Mouse (Mus musculus) lung, postnatal 10 days (tissue): ENCODE data around the gene Hspb2.

Source experiments
- DNase-seq: peaks from one replicate; pipeline ENCODE4 v3.0.0; 2021

The Hspb2 gene

DNA sequence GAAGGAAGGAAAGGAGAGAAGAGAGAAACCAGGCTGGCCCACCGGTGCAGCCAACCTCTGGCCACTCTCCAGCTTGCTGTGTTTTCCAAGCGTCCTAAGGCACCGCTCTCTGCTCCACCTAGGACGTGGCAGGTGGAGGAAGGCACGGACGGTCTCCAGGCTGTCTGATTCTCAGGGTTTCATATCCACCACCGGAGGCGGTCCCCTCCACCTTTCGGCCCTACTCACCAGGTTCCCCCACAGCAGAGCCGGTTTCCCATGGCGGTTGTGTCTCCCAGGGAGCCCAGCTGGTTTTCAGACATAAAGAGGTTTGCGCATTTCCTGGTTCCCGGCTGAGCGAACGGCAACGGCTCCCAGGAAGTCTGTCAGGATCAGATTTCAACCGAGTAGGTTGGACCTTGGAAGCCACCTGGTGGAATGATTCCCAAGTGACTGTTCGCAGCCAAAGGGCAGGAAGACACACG is 5.9 kb downstream of the Hspb2 start, which contains the start of gene 2310030G06Rik:
Gene 2310030G06Rik, minus strand, starts transcription at position 323 of the 464 bp plus-strand sequence.
- DNase-seq: peak; percentile 66

DNA sequence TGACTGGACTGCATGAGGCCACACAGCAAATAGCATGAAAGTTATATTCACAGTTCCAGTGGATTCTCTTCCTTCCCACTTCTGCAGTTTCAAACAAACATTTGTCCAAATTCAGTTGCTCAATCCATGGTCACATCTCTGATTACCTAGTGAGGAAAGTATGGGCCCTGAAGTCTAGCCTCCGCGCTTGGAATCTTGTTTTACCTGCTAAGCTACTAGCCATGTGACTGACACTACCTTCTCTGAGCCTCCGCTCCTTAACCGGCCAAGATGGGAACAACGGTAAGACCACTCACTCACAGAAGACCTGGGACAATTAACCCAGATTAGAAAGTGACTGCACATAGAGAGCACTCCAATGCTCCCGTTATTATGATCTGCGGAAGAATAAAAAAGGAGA is 6.3 kb downstream of the Hspb2 start:
- peak; percentile 48 for DNase-seq

DNA sequence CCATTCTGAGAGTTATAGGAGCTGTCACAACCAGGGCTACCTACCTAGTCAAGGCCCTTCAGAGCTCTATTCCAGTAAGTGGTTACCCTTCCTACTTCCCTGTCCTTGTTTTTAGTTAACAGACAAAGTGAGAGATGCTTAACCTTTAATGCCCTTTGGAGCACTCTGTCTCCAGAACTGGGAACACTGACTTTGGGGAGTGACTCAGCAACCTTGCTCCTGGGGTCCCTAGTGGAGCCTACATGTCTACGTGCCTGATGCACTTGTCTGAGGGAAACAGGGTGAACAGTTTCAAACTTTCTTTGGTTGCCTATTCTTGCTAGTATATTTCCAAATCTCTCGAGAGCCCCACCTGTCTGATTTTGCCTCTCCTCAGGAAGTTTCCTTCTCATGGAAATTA is 9.4 kb downstream of the Hspb2 start:
- DNase-seq: no peak

DNA sequence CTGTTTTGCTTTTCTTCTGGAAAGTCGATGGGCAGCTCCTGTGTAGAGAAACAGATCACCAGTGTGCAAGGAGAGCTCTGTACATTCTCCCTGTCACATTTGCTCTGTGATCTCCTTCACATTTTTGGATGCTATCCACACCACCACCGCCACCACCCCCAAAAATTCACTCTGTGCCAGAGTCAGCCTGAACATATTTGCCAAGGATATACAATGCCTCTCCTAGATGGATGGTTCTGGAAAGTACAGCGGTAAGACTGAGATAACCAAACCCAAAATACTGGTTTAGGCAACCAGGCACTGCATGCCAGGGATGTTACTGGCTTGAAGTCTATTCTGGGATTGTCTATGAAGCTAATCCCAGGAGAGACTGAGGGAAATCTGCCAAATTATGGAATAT is 9.9 kb downstream of the Hspb2 start:
- DNase-seq: no peak

DNA sequence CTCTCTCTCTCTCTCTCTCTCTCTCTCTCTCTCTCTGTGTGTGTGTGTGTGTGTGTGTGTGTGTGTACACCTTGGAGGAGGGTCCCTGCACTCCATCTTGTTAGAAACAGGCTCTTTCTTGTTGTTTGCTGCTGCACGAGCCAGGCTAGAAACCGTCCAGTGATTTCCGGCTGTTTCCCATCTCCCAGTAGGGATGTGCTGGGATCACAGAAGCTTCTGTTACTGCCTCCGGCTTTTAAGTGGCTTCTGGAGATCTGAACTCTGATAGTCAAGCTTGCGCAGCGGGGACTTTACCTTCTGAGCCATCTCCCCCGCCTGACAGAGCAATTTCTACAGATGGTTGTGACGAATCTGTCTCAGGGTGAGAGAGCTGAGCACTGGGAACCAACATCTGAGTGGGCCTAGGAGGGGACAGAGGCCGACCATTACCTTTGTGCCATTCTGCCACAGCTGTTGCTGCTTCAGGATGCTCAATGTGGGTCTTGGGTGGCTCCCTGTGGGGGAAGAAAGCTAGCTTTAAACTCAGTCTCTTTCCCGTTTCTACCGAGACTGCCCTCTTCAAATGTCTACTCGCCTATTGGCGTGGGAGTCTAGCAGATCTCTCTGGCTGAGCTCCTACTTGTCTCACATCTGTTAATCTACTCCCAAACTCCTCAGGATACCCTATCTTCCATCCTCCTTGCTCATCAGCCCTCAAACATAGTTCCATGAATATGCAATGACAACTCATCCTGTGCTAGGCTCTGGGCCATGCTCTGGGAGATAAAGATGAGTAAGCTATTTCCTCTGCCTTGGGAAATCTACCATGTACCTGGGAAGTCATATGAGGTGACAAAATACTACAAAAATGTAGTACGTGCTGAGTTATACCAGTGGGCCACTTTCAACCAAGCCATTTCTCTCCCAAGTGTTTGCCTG is 11.0 kb downstream of the Hspb2 start:
- DNase-seq: no peak

DNA sequence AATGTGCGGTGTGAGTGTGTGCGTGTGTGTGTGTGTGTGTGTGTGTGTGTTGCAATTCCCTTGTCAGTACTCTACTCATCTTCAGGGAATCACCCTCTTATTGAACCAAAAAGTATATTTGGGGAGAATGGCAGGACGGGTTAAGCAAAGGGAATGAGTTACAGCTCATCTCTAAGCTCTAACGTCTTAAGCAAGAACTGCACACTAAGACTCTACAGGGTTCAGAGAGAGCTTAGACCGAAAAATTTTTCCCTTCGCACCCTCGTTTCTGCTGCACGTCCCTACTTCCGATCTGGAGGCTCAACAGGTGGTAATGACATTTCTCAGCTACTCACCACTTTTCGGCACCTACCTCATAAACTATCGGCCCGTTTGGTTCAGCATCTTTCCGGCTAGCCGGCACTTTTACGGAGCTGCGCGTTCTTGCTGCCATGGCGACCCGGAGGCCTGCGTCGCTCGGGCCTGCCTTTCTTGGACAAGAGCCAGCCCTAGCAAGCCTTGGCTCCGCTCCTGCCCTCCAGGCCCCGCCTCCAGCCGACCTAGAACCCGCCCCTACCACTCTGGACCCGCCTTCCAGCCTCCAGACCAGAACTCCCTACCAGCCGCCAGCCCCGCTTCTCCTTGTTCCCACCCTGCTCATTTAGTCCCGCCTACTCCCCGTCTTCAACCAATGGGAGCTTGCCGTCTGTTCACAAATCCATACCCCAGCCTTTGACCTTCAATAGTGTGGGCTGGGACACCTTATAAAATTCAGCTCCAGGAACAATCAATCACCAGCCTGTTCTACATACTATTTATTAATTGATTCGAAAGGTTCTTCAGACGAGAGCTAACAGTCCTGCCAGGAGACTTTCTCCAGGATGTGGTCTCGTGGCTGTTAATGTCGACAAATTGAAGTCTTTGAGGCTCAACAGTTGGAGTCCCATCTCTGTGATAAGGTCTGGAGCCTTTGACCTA is 13.0 kb downstream of the Hspb2 start, which contains the start of gene Dixdc1:
Gene Dixdc1, minus strand, starts transcription at position 604 of the 957 bp plus-strand sequence.
- peak; percentile 96 for DNase-seq

DNA sequence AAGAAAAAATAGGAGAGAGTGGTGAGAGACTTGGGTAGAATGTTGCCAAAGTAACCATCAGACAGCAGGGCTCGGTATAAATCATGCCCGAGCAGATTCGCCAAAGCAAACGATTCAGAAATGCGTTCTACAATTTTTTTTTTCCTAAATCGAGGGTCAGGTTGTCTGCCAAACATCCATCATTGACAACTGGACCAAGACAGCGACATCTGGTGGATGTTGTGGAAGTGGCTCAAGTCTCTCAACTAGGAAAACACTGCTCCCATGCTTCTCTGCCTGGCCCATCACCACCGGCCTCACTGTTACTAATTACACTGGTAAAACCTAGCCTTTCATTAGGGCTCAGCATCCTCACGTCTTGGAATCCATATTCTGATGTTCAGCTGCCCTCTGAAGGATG is 17.2 kb downstream of the Hspb2 start:
- peak; percentile 72 for DNase-seq

DNA sequence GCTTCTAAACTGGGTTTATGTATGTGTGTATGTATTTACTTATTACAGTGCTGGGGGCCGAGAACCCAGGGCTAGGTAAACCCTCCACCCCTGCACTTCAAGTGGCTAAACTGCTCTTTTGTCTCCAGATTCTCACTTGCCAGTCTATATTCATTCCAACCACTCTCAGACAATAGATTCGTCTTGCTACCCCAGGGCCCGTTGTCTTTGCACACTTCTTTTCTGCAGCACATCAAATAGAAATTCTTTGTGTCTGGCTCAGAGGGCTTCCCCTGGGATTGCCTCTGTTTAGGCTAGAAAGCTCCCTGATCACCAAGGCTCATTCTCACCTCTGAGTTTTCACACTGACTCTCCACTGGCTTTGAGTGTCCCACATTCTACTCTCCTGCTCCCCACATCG is 19.6 kb downstream of the Hspb2 start:
- no peak for DNase-seq

DNA sequence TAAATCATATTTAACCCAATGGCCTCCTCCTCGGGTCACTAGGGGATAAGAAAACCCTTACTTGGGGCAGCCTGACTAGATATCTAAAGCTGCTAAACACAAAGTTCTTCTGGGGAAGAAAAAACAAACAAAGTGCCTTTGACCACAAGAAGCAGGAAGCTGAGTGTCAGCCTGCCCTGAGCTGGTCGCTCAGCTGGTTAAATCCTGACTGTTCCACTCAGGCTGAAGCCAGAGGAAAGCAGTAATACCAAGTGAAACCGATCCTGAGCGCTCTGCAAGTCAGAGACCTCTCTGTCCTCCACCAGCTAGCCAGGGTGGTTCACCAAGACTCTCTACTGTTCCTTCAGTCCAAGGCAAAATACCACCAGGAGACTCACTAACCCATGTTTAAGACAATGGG is 22.6 kb downstream of the Hspb2 start:
- no peak for DNase-seq

DNA sequence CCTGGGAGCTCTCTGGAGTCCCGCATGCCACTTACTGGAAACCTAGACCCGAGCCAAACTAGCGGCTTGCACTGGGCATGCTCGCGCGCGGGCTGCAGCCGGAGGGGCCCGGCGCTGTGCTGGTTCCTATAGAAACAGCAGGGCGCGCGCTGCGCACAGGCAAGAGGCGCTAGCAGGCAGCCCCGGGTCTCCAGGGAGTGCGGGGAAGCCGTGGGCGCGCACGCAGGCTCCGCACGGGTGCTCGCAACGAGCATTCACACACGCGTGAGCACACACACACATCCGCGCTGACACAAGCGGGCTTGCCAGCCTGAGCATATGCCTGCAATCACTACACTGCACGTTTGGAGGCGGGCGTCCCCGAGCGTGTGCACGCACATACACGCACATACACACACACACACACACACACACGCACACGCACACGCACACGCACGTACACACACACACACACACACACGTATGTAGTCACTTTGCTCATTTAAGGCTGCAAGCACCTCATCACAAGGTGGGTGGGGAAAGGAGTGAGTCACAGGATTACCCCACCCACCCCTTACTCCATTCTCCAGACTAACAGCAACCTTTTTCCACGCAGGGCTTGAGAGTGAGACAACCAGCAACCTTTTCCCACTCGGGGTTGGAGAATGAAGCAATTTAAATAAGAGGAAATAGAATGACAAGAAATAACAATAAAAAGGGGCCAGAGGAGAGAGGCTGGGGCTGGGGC is 24.1 kb downstream of the Hspb2 start:
- DNase-seq: peak; percentile 79

DNA sequence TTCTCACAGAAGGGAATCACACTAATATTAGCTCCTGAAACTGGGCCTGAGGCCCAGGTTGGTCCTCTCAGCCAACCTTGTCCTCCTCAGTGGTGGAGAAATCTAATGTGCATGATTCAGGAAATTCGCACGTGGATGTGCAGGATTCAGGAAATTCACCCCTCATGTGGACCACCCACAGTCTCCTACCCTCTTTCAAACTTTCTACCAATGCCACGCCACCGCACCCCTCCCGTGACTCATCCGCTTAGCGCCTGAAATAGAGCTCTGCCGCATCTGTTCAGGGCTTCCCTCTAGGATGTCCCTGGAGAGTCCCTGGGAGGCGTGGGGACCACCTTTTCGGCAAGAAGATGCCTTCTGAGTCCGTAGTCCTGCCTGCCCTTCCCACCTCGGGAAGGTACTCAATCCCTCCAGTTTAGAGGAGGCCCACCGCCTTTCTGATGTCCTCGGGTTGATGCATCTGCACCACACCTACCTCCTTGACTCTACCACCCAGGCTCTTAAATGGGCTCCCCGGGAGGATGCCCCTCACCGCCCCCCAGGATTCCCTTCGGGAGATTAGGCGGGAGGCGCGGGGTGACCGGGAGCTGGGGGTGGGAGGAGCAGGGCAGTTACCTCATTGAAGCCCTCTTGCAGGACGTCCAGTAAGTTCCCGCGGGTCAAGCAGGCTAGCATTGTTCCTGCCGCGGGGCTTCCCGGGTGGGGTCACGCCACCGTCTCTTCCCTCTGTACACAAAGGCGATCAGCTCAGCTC is 24.8 kb downstream of the Hspb2 start:
- DNase-seq: no peak

DNA sequence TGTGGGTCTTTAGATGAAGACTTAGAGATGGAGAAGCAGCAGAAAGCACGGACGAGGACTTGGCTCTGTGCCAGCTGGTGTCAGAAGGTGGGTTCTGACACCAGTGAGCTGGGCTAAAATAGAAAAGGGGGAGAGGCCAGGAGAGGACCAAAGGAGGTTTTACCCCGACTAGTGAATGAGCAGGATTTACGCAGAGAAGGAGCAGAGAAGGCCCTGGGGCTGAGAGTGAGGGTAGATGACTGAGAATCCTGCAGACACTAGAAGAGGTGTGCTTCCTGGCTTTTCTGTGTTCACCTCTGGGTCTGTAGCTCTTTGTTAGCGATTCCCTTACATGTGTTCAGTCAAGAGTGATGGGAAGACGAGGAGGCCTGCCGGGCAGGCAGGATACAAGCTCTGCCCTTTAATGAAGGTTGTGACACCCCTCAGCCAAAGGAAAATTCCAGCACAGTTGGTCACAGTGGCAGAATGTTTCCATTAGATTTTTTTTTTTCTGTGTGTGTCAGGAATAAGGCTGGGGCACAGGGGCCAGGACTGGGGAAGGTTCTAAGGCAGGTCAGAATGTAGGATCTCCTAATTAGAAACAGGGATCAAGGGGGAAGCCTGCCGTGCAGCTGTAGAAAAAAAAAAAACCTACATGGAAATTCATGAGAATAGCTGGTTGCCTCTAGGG is 26.1 kb downstream of the Hspb2 start:
- no peak for DNase-seq

DNA sequence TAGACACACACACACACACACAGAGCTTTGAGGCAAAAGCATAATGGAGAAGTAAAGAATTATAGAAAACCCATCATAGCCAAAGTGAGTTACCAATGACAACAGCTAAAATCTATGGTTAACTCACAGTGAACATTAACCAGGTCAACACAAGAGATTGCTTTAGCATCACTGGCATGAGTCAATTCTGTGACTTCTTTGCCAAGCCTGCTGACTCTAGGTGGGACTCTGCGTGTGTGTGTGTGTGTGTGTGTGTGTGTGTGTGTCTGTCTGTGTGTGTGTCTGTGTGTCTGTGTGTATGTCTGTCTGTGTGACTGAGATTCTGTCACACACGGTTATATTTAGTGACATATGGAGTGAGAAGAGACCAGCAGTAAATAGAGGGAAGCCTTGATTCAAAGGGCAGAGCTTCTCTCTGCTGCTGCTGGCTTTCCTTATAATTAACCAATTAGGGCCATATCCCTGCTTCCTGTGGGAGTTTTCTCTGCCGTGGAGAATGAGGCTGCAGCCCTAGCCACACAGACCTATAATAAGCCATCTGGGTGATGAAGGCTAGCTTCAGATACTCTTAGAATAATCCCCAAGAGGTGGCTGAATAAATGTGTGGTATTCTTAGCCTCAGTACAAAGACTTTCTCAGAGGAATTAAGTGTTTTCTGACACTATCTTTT is 27.4 kb downstream of the Hspb2 start:
- DNase-seq: no peak

DNA sequence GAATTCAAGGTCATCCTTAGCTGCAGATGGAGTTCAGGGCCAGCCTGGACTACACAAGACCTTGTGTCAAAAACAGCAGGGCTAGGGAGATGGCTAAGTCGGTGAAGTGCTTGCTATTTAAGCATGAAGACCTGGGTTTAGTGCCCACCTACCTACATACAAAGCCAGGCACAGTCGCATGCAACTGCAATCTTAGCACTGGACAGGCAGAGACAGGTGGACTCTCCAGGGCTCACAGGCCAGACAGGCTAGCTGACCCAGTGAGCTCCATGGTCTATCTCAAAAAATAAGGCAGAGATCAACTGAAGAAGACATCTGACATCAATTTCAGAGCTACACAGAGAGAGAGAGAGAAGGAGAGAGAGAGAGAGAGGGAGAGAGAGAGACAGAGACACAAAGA is 28.0 kb downstream of the Hspb2 start:
- DNase-seq: no peak

DNA sequence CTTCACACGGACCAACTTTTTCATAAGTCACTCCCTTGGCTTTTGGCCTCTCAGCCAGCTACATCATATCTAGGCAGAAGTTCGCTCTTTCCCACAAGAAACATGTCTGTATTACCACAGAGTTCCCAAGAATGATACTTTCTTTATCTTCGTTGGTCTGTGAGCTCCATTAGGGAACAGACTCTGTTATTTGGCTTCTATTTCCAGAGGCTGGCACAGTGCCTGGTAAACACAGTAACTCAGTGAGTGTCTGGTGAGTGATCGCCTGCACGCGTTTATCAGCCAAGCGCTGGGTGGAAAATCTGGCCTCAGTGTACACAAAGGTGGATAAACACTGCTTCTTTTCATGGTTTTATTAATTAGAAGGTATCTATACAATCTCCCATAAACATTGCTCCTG is 28.7 kb downstream of the Hspb2 start:
- peak; percentile 94 for DNase-seq

DNA sequence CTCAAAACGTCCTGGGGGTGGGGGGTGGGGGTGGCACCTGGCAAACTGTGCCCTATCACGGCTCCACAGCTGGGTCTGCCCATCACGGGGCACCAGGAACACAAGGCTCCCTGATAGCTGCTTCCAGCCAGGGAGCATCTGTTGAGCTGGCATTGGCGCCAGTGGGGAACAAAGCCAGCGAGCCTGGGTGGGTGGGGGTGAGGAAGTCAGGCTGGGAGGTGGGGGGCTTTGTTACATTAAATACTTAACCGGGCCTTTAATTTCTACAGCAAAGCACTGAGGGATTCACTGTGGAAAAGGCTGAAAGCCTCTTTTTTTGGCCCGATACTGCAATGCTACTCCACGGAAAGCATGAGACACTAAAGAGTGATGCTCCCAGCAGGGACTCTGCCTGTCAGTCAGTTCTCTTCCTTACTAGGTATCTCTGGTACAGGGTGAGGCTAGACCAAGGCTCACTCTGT is 29.7 kb downstream of the Hspb2 start:
- no peak for DNase-seq

DNA sequence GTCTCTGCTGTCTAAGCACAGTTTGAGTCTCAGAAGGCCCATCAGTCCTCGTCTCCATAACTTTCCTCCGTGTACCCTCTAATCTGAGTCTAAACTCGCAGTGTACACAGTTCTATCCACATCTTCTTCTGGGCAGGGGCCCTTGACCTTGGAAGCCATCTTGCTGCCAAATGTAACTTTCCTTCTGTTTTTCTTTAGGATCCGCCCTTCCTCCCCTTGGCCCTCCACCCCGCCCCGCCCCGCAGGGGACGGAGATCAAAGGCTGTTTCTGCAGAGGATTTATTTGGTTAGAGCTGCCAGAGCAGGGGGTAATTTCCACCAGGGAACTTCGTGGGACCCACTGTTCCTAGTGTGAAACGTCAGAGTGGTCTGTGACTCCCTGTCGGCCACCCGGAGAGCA is 31.1 kb downstream of the Hspb2 start:
- peak; percentile 46 for DNase-seq

DNA sequence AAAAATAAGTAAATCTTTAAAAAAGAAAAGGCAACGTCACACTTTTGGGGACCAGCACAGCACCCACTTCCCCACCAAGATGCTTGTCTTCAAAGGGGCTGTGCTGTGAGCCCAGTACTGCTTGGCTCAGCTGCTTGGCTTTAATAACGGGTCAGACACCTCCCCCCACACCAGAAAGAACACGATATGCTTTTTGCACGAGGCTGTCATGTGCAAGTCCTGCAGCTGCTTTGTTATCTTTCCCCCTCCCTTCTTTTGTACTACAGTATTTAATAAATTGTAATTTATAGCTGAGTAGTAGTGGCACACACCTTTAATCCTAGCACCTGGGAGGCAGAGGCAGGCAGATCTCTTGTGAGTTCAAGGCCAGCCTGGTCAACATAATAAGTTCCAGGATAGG is 33.3 kb downstream of the Hspb2 start:
- no peak for DNase-seq

DNA sequence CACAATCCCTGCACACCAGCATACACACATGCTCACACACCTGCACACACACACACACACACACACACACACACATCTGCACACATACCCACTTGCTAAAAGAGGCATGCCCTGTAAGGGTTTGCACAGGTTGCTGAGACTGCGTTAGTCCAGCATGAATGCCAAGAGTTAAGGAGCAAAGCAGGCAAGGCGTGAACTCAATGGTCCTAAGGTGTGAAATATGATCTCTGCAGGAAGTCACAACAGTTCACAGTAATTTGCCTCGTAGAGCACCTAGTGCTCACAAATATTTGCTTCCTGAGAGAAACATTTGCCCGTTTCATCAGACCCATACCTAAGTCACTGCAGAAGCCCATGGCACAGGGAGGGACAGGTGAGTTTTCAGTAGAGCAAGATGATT is 38.0 kb downstream of the Hspb2 start:
- DNase-seq: no peak

DNA sequence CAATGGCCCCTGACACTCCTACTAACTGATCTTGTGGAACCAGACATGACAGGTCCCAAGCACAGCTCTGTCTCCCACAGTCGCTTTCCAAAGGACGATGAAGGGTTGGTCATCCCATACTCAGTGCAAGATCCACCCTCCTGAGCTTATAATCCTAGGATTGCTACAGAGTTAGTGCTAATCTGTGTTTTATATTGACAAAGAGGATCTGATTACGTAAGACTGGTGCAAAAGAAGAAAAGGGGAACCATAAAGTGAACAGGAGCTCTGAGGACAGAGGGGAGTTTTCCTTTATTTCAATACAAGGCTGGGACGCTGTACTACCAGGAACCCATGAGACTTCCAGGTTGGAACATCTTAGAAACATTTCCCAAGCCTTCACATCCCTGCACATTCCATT is 40.8 kb downstream of the Hspb2 start:
- no peak for DNase-seq

DNA sequence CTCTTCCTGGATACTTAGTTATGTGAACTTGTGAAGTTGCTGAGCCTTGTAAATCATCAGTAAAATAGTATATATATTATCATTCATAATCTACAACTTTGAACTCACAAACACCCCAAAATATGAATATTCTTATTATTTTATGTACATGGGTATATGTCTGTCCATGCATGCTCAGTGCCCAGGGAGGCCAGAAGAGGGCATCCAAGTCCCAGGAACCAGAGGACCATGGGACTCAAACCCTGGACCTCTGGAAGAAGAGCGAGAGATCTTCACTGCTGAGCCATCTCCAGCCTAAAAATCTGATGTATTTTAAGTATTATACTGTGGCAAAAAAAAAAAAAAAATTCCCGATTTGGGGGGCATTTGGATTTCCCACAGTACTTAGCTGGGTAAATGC is 43.0 kb downstream of the Hspb2 start:
- DNase-seq: peak; percentile 65
